Mouse (Mus musculus) B cell, adult 2 months (primary cell): ENCODE data around the gene Aanat.
A peak's percentile ranks its signal among the peaks of the same experiment; 100 is the strongest.

Experiments
- DNase-seq, 2 experiments: peaks; one replicate each; pipeline ENCODE4 v3.0.0; 2022

Aanat gene

GRCm38 (mm10) chr11:116575396-116575795, 10.8 kb upstream of the Aanat start:
- no peak for DNase-seq

- DNase-seq, result no peak
These were observed 7.0 kb upstream of the Aanat start for GRCm38 (mm10) chr11:116579280-116579679.

GRCm38 (mm10) chr11:116580031-116580652, 6.1 kb upstream of the Aanat start:
- DNase-seq, result no peak

GRCm38 (mm10) chr11:116580711-116581375, 5.4 kb upstream of the Aanat start:
- peak; percentile 54 to 64 for DNase-seq

- DNase-seq, result peak; percentile 94 to 95
These were observed 4.8 kb upstream of the Aanat start, which contains the start of gene Ube2o for GRCm38 (mm10) chr11:116581376-116581814. Ube2o (minus strand) TSS chr11:116581447.

GRCm38 (mm10) chr11:116585682-116586081, 550 bp upstream of the Aanat start:
- no peak for DNase-seq

GRCm38 (mm10) chr11:116586801-116587631, 784 bp downstream of the Aanat start:
- peak; percentile 88 for DNase-seq

- DNase-seq, result no peak
These were observed 2.8 kb downstream of the Aanat start for GRCm38 (mm10) chr11:116589020-116589531.

GRCm38 (mm10) chr11:116589574-116589973, 3.3 kb downstream of the Aanat start:
- no peak for DNase-seq

GRCm38 (mm10) chr11:116591621-116592020, 5.4 kb downstream of the Aanat start:
- DNase-seq, result no peak

- peak; percentile 93 to 95 for DNase-seq
These were observed 6.2 kb downstream of the Aanat start for GRCm38 (mm10) chr11:116592428-116592827.

- no peak for DNase-seq
These were observed 7.1 kb downstream of the Aanat start for GRCm38 (mm10) chr11:116593345-116593744.

GRCm38 (mm10) chr11:116596766-116597165, 10.5 kb downstream of the Aanat start:
- DNase-seq, result no peak

- no peak for DNase-seq
These were observed 12.0 kb downstream of the Aanat start for GRCm38 (mm10) chr11:116598193-116598592.

- no peak for DNase-seq
These were observed 13.0 kb downstream of the Aanat start for GRCm38 (mm10) chr11:116599230-116599629.

GRCm38 (mm10) chr11:116601166-116601565, 14.9 kb downstream of the Aanat start:
- DNase-seq, result no peak

- DNase-seq, result no peak
These were observed 15.8 kb downstream of the Aanat start for GRCm38 (mm10) chr11:116602043-116602442.

GRCm38 (mm10) chr11:116603339-116603738, 17.1 kb downstream of the Aanat start:
- peak; percentile 72 to 74 for DNase-seq

- DNase-seq, result no peak
These were observed 17.9 kb downstream of the Aanat start for GRCm38 (mm10) chr11:116604097-116604496.

- peak; percentile 46 to 47 for DNase-seq
These were observed 21.5 kb downstream of the Aanat start for GRCm38 (mm10) chr11:116607717-116608116.

GRCm38 (mm10) chr11:116609965-116610630, 23.9 kb downstream of the Aanat start:
- DNase-seq, result no peak

- peak; percentile 65 to 66 for DNase-seq
These were observed 24.9 kb downstream of the Aanat start for GRCm38 (mm10) chr11:116611168-116611567.

GRCm38 (mm10) chr11:116611883-116612282, 25.7 kb downstream of the Aanat start:
- DNase-seq, result peak; percentile 36 to 37
